Mouse (Mus musculus) layer of hippocampus, postnatal 36 days (tissue): ENCODE data around the gene Clcn6. TPM values are rescaled to one million over a fixed set of nuclear protein-coding genes. Genes with fewer than 3 reads are reported as not detected.
"Not testable (repeated sequence)": the region's sequence is repeated elsewhere in the genome, so short reads cannot be mapped to it uniquely, and the experiment has no call there.

Experiments used
- DNase-seq, 2 experiments: peaks; one replicate each; pipeline ENCODE4 v3.0.0; 2022
- total RNA-seq, 2 experiments: library from RNA; stranded (reverse); gene quantifications; 2 replicates each; pipeline ENCODE4 v1.2.3; 2021

Clcn6 gene
- total RNA-seq, 2 experiments from 2014 or later, result 71.1 to 75.3 TPM

DNA sequence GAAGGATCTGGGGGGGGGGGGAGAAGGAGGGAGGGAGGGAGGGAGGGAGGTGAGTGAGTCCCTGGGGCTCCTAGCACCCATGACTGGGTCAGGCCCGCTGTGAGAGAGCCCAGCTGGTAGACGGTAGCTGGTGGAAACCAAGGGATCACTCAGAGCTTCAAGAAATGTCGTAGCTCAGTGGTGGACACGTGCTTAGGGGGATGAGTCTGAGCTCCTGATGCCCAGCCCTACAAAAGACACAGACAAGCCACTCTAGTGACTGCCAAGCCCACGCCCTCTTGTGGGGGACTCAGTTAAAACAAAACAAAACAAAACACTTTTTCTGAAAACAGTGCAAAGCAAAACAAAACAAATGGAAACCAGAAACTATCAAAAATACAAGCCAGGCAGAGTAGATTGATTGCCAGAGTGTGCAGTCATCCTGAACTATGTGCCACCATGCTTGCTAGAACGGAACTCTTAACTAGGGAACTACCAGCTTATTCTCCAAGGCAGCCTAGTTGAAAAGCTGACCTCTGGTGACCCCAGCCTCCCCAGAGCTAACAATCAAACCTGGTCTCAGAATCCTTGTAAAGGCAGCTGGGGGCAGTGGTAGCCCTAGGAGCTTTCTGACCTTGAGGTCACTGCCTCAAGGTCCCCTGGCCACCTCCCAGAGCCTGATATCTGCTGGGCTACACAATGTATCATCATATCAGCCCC is 27.2 kb upstream of the Clcn6 start:
- no peak for DNase-seq

DNA sequence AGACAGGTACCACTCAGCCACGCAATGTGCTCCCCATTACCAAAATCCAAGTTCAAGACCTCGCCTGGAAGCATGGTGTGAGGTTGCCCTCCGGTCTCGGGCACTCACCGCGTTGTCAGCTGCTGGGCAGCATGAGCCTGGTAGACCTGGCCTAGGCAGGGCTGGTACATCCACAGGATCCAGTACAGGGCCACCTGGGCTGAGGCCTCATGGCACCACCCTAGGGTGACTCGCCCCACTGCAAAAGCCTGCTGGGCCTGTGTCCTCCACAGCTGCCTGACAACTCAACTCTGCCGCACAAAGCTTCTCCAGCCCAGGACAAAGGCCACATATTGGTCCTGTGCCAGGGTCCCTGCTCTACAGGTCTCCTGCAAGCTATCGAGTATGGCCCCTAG is 22.5 kb upstream of the Clcn6 start:
- no peak for DNase-seq

DNA sequence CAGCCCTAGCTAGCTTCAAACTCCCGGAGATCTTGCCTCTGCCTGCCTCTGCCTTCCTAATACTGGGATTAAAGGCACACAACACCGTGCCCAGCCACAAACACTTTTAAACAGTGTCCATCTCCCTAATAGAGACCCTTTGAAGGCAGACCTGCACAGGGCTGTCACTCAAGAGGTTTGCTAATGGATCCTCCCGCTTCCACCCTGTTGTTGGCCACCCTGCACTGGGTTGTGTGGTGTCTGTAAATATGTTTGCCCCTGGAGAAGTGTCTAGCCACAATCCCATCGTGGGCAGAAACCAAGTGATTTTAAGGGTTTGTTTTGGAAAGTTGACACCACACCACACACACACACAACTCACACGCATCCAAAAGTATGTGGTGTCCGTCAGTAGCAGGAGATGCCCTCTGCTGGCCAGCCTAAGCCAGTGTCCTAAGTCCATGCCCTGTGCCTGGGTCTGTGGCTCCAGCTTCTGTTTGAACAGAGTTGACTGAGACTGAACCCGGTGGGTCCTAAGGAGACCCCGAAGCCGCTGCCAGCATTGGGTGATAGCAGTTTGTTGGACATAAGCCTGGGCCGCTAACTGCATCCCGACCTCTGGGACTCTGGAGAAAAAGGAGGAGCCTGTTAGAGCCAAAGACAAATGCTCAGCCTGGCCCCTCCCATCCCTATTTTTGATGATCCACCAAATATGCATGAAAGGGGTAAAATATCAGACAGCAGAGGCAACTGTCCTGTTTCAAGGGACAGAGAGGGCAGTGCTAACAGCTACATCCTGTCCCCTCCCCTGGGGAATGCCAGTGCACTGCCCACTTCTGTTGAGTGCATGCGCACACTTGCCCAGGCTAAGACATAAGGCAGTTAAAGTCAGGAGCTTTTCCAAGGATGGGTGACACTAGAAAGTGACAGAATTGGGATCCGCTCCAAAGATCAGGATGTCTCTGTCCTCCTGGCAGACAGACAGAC is 21.8 kb upstream of the Clcn6 start:
- no peak for DNase-seq

DNA sequence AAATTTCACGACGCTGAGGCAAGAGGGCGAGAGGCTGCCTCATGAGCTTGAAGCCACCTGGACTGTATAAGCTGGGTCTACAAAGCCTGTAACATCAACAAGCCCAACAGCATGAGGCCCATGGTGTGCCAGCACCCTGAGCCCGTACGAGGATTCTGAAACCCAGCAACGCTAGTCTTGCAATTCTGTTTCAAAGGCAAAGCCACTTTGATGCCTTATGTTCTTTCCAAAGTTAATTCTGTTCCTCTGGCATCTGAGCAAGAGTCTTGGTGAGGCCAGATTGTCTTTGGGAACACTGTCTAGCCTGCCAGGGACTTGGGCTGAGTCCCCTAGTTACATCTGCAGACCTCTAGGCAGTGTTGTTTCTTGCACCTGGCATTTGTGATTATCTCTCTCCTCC is 20.4 kb upstream of the Clcn6 start:
- DNase-seq, result no peak

DNA sequence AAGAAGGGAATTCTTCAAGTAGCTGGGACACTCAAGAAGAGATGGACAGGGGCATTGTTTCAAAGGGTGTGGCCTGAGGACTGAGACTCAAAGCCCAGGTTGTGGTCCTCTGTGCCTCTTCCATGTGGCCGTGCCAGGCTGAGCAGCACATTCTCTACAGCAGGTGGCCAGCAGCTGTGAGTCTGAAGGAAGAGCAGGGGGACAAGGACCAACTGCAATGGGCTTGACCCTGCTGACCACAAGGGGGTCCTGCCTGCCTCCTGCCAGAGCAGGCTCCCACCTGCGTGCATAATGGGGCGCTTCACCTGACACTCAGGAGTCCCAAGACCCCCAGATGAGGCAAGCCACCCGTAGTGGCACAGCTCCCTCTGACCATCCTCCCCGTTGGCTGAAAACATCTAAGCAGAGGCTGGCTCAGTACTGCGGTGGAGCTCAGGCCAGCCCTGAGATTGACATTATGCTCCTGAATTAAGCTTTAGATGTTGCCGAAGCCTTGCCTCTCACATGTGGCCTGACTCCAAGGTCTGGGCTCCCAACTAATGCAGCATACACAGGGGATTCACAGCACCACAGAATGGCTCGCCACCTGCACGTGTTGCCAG is 19.7 kb upstream of the Clcn6 start:
- no peak for DNase-seq

DNA sequence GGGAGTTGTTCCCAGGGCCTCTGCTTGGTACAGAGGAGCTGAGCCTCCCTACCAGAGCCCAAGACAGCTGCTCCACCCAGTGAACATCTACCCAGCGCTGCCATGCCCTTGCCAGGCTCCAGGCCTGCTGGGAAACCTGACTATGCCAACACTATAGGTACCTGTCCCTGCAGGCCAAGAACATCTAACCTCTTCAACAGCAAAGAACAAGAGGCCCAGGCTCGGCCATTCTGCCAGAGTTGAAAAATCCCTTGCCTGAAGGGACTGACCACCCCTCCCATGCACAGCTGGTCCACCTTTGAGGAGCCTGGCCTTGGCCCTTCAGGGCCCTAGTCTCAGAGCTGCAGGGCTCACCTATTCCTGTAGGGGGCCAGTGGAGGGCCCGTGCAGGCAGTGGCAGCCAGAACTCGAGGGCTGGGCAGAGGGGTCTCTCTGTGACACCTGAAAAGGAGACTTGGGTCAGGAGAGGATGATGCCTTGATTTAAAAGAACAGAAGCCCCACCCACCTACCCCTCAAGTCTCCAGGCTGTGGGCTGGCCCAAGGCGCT is 19.1 kb upstream of the Clcn6 start:
- no peak for DNase-seq

DNA sequence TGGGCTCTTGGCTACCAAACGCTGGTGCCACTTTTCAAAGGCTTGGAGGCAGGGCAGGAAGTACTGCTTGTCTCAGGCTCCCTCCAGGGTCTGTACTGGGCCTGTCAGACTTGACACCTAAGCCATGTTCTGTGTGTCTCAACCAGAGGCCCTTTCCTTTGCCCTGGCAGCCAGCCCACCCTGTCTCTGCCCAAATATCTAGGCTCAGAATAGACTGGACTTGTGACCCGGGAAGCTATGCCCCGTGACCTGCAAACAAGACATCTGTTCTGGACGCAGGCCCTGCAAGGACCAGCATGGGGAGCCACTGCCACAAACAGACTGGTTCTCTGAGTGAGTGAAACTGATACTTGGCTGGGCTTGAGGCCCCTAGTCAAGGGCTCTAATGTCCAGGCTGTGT is 18.2 kb upstream of the Clcn6 start:
- no peak for DNase-seq

DNA sequence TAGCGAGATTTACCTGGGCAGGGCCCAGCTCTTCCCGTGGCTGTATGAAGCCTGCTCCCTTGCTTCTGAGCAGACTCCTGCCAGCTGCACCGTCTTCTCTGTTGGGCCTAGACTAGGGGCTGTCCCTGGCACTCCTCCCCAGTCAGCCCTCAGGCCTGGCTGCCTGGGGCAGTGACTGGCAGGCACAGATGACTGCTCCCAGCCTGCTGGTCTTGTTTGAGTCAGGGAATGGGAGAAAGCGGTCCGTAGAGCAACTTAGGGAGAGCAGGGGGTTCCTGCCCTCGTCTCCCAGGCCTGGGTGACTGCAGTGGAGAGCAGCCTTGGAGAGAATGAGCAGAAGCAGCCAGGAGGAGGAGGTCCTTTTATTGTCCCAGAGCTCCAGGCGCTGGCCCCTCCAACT is 17.6 kb upstream of the Clcn6 start:
- no peak for DNase-seq

DNA sequence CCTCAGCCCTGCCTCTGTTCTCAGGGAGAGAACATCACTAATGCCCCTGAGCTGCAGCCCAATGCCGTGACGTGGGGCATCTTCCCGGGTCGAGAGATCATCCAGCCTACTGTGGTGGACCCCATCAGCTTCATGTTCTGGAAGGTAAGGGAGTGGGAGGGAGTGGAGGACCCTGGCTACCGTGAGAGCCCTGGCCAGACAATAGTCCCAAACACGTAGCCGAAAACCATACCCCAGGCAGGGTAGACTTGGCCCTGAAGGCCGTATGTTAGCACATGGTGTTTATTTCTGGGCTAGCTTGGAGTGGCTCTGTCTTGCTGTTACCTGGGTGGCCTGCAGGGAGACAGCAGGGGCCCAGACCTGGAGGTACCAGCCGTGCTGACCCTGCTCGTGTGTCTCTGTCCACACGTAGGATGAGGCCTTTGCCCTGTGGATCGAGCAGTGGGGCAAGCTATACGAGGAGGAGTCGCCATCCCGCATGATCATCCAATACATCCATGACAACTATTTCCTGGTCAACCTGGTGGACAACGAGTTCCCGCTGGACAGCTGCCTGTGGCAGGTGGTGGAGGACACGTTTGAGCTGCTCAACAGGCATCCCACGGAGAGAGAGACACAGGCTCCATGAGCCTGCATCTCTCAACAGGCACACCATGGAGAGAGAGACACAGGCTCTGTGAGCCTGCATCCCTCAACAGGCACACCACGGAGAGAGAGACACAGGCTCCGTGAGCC is 16.5 kb upstream of the Clcn6 start:
- DNase-seq, result no peak

DNA sequence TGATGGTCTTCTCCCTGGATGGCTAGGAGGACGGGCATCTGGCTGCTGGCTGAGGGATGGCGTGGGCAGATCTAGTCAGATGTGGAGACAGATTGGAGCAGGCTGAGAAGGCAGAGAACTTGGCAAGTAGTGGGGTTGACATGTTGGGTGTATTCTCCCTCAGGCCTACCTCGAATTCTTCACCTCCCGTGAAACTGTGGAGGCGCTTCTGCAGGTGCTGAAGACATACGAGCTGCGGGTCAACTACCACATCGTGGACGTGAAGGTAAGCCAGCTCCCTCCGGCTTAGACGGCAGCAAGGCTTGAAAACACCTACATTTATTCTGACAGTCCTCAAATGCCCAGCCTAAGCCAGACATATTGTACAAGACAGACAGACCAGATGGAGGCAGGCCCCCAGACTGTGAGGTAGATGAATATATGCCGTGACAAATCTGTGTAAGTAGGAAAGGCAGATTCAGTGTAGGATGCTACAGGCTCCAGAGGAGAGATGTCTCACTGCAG is 14.8 kb upstream of the Clcn6 start:
- peak; percentile 77 to 78 for DNase-seq

DNA sequence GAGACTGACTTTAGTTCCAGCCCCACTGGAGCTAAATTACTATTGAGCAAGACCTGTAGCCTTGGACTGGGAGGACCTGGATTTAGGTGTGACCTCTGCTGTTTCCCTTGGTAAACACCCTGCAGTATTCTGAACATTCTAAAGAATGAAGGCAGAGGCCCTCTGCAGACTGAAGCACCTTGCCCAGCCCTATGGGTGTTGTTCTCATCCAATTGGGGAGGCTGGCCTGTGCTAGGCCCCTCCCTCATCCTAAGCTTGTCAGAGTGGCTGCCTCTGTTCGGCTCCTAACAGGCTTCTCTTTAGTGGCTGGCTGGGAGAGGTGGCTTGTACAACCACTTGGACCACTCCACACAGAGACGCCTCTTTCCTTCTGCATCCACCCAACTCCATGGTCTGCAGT is 14.4 kb upstream of the Clcn6 start:
- DNase-seq, result no peak

DNA sequence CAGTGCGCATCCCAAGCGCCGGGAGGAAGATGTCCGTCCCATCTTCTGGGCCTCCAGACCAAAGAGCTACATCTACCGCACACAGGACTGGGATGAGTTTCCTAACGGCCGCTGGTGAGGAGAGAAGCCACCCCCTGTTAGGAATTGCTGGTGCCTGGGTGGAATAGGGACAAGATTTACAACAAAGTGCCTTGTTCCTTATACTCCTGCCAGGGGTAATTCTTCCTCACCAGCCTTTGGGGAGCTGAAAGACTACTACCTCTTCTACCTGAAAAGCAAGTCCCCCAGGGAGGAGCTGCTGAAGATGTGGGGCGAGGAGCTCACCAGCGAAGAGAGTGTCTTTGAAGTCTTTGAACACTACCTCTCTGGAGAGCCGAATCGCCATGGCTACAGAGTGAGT is 13.3 kb upstream of the Clcn6 start:
- no peak for DNase-seq

DNA sequence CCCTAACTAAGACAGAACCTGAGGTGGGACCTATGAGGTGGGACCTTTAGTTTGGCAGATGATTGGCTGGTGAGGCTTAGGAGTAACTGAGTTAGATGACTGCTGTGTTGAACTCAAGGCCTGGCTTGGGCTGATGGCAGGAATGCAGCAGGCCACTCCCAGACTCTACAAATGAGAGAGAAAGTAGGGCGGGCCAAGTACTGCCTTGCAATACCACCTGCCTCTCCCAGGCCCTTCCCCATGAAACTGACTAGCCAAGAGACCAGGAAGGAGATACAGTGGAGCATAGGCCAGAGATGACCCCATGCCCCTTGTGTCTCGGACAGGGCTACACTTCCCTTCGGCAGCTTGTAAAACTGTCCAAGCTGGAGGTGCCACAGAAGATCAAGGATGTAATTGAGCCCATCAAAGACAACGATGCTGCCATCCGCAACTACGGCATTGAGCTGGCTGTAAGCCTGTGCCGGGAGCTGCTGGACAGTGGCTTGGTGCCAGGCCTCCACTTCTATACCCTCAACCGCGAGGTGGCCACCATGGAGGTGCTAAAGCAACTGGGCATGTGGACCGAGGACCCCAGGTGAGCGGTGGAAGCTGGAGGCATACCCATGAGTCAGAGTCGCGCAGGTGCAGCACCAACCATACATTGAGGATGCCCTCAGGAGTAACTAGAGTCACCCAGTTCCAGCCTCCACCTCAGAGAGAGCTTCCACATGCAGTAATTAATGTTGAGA is 12.6 kb upstream of the Clcn6 start:
- no peak for DNase-seq

DNA sequence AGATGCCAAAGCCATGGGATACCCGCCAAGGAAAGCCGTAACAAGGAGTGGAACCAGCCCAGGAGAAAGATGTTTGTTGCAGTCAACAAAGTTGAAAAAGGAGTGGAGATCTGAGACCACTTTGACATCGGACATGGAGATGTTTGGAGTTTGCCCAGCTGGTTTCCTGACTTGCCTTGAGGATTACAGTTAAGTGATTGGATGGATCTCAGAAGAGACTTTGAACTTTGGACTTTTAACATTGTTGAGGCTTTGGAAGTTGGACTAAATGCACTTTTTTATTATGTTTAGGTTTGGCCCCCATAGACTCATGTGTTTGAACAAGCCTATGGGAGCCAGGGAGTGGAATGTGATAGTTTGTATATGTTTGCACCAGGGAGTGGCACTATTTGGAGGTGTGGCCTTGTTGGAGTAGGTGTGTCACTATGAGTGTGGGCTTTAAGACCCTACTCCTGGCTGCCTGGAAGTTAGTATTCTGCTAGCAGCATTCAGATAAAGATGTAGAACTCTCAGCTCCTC is 11.8 kb upstream of the Clcn6 start:
- not testable (repeated sequence) for DNase-seq

DNA sequence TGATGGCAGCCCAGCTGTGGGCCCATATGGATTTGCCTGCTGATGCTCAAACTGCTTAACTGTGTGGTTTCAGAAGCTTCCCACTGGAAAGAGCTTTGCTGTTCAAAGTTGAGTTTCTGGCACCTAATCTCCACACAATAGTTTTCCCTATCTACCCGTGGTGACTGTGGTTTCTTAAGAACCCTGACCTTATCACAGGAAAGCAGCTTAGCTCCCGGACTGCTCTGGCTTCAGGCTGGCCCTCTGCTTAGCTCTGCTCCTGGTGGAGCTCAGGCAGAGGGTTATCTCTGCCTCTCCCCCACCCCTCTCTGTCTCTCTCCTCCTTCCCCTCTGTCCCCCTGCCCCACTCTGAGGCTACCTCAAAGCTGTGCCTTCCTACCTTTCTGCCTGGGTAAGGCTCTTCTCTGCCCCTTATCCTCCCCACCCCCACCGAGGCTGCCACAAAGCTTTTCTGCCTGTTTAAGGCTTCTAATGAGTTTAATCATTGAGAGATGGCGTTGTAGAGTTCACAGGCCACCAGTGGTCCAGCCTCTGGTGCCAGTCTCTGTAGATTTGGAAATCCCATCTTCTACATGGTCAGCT is 7.9 kb upstream of the Clcn6 start:
- DNase-seq, result no peak

DNA sequence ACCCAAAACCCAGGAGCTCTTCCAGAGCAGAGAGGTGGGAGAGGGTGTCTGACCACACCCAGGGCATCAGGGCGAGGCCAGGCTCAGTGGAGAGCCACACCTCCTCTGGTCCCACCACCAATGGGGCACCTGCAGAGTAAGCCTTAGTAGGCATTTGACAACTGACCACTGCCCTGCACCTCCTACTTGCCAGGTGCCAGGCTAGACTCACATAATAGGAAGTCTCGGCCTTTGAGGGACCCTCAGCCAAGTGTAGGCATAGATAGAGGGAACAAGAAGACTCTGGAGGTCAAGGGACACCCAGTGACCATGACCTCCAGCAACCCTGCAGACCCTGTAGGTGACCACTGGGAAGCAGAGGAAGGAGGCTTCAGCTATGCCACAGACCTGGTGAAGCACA is 5.5 kb upstream of the Clcn6 start:
- no peak for DNase-seq

DNA sequence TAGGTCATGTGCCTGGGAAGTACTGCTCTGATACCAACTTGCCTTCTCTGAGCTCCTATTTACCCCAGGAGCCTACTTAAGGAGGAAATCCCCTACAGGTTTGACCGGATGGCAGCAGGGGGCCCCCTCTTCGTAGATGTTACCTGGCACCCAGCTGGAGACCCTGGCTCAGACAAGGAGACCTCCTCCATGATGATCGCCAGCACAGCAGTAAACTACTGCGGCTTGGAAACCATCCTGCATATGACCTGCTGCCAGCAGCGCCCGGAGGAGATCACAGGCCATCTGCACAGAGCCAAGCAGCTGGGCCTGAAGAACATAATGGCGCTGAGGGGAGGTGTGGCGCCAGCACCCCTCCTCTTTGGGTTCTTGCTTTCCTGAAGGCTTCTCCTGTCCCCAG is 4.7 kb upstream of the Clcn6 start:
- DNase-seq, result not testable (repeated sequence)

DNA sequence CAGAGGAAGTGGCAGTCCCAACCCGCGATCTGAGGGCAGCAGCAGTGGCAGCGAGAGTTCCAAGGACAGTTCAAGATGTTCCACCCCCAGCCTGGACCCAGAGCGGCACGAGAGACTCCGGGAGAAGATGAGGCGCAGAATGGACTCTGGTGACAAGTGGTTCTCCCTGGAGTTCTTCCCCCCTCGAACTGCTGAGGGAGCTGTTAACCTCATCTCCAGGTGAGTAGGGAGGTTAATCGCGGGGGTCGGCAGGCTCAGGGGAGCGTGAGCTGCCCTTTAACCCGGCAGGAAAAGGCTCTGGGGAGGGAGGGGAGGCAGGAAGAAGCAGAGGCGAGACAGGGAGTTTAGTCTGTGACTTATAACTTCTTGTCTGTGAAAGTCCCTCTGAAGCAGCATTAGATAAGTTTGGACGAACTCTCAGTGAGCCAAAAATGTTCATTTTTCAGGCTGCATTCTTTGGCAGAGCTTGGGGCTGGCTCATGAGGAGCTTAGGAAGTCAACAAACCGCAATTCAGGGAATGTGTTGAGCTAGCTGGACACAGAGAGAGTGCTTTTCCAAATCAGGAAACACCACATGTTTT is 3.1 kb upstream of the Clcn6 start:
- DNase-seq, result no peak

DNA sequence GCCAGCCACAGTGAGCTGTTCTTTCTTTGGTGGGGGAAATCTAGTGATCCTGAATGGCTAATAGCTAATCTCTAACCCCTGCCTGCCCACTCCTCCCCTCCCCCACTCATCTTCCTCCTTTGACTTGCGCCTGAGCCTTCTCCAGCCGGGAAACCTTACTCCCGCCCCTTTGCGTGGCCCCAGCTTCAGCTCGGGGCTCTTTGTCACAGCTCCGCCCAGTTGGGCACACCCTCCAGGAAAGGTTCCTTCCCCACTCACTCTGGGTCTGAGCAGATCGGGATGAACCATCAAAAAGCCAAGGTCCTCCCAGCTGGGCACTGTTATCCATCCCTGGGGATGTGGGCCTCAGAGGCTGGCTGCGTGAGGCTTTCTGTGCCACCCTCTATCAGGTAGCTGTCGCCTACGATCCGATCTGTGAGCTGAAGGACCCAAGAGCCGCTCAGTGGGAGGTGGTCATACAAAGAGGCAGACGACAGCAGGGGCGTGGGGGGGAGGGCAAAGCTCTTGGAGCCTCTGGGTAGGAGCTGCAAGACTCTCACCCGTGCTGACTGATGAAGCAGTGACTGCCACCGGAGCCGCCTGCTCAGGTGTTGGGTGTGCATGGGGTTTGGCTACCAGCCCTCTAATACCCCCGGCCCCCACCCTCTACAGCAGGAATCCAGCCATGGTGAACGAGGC is 2.5 kb upstream of the Clcn6 start:
- DNase-seq, result peak in 1 of 2 experiments; percentile 49
